Mouse (Mus musculus) retina, postnatal 1 day (tissue): ENCODE data around the gene Rsph9.
A peak's percentile ranks its signal among the peaks of the same experiment; 100 is the strongest.

Experiments
- DNase-seq: peaks from one replicate; pipeline ENCODE4 v3.0.0-alpha.2; 2012

Gene Rsph9

DNA sequence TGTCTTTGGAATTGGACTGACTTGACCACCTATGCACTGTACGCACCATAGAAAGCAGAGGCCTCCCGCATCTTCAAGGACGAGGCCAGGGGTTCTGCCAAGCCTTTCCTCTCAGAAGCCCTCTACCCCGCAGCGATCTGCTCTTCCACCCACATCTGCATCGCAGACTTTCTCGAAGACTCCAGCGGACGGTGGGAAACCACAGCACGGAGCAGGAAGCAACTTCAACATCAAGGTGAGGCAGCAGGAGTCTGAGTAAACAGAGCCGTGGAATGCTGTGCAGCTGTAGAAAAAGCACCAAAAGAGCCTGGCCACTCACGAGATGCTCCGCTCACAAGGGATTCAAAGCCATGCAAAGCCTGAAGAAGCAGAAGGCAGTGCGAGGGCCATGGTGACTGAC is 52.1 kb downstream of the Rsph9 start:
- no peak for DNase-seq

GRCm38 (mm10) chr17:46091351-46091750 is 52.7 kb downstream of the Rsph9 start:
- DNase-seq = no peak

- peak; percentile 26 for DNase-seq
These were observed 57.6 kb downstream of the Rsph9 start for GRCm38 (mm10) chr17:46086341-46086870.

DNA sequence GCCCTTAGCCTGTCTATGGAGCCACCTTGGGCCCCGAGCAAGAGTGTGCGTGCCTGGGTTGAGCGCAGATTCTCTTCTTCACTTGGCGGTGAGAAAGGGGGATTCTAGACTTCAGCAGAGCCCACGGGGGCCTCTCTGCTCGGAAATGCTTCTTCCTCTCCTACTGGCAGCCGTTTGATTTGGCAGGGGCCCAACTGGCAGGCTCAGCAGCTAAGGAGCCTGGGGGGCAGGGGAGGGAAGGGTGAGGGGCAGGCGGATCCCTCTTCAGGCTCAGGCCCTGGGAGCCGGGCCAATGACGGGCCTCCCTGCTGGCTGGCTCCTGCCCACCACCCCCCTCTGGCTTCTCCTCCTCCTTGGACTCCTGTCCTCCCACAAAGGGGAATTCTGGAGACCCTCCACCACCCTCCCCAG is 59.9 kb downstream of the Rsph9 start:
- peak; percentile 92 for DNase-seq

DNA sequence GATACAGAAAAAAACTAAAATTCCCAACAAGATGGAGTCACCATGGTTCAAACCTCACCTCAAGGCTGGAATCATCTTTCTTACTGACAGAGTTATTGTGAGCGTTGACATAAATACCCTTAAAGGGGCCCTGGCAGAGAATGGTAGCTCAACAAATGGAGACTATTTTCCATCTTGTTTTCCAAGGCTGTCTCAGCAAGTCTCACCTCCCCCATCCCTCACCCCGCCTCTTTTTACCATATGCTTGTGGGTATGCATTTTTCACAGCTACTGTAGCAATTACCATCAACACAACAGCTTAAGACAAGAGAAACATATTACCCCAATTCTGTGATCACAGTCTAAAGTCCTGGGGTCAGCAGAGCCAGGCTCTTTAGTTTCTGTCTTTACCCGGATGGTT is 60.6 kb downstream of the Rsph9 start:
- no peak for DNase-seq

GRCm38 (mm10) chr17:46081657-46082056 is 62.4 kb downstream of the Rsph9 start:
- no peak for DNase-seq

DNA sequence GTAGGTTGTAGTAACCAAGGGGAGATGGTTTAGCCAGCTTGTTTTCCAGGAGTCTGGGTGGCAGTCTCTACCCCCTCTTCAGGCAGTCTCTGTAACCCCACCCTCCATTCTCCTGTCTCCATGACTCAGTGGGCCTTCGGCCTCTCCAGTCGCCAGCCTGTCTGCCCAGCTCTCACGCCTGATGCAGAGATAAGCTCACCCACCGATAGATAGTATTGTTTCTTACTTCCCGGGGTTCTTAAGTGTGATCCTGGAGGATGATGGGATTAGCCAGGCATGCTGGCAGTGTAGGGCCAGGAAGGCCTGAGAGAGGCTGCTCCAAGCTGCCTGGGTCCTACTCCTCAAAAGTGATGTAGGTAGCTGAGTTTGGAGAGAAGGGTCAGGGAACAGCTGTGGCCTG is 63.0 kb downstream of the Rsph9 start:
- DNase-seq = no peak

GRCm38 (mm10) chr17:46080388-46080787 is 63.6 kb downstream of the Rsph9 start:
- DNase-seq = peak; percentile 47

DNA sequence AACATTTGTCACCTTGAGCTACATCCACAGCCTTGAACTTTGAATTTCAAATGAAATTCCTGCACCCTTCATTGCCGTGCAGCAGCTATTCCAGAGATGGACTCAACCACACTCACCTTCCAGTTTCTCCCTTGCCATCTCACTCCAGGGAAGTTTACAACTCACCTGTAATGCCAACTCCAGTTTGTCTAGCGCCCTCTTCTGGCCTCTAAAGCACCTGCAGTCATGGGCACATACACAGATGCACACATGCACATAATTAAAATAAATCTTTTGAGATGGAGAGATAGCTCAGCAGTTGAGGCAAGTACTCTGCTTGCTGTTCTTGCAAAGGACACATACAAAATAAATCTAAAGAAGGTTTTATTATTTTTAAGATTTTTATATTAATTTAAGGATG is 65.0 kb downstream of the Rsph9 start:
- no peak for DNase-seq

- no peak for DNase-seq
These were observed 66.0 kb downstream of the Rsph9 start for GRCm38 (mm10) chr17:46077921-46078534.

DNA sequence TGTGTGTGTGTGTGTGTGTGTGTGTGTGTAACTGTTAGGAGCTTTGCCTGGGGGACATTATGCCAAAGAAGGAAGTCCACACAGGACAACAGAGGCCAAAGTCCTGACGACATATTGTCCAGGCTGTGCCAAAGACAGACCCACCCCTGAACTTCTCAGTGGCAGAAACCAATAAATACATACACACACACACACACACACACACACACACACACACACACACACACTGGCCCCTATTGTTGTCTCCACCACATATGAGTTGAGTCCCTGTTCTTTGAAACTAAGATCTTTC is 67.8 kb downstream of the Rsph9 start:
- DNase-seq = no peak

- peak; percentile 24 for DNase-seq
These were observed 68.3 kb downstream of the Rsph9 start for GRCm38 (mm10) chr17:46075551-46076259.

GRCm38 (mm10) chr17:46075116-46075485 is 68.9 kb downstream of the Rsph9 start:
- DNase-seq = peak; percentile 20

DNA sequence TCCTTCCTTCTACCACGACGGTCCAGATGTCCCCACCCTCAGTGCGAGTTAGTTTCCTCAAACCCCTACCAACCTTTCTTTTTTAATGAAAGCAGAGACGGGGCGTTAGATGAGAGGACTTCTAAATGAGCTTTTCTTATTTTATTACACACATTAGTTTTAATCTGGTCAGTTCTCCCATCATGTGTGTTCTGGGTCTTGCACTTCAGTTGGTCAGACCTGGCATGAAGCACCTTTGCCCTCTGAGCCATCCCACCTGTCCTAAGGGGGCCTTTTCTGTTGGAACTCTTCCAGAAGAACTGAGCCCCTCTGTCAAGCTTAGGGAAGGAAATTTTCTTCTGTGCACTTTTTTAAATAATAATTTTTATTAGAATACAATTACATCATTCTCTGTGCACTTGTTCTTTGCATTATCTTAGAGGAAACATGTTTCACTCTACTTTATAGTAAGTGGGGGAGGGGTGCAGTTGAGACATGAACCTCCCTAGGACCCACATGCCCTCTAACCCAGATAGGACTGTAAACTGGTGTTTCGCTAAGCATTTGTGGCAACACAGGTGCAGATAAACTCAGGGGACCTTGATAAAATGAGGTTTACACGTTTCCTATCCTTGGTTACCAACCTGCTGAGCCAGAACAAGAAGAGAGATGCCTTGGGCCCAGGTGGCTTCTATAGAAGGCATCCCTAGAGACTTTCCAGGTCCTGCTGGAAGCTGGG is 69.5 kb downstream of the Rsph9 start:
- DNase-seq = no peak

DNA sequence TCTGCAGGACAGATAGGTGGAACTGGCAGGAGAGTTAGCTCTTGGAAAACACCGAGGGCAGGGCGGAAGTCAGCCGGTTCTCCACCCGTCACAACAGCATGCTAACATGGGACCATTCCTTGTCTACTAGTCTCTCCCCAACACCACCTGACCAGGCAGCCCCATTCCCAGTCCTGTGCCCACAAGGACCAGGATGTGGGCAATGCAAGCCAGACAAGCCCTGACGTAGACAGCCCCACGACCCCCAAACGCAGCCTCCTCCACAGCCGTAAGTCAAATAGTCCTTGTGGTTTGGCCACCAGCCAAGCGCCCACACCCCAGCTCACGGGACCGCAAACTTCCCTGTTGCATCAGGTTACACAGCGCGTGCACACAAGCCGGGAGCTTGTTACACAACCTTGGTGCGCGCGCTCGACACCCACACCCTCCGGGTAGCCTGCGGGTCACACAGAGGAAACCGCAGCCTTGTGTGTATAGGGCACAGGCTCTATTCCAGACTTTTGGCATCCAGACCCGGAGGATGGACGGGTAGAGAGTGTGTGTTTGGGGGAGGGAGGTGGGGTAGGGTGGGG is 70.2 kb downstream of the Rsph9 start:
- peak; percentile 14 for DNase-seq
